Mouse (Mus musculus) small intestine, adult 2 months (tissue): ENCODE data around the gene Rp9.

Source experiments
- CTCF ChIP-seq: fragments of 200-500 bp; IDR thresholded peaks from 2 replicates; pipeline ENCODE4 v1.5.1; 2012; ENCODE audit warnings: low read depth, mild to moderate bottlenecking, control low read depth, inconsistent platforms, low read length, moderate library complexity, mixed read lengths; ENCODE audit not compliant: insufficient replicate concordance, insufficient read length; ENCODE audit errors: extremely low read depth
- POLR2A ChIP-seq: fragments of 200-500 bp; IDR thresholded peaks from 2 replicates; pipeline ENCODE4 v1.6.1; 2012; ENCODE audit warnings: low read depth, mild to moderate bottlenecking, control low read depth, inconsistent platforms, low read length, moderate library complexity

DNA sequence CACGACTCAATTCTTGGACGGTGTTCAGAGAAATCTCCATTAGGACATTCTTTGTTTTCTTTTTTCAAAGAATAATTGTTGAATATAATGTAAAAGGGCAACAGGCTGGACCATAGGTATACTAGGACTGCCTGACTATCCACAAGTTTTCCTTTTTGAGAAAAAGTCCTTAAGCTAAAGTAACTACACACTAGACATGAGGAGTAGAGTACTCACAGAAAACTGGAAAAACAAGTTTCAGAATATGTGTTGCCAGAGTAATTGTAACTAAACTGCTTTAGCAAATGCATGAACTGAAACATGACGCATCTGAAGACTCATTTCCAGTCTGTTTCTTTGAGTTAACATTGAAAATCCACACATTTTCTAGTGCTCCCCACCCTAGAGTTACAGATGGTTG, 64.1 kb downstream of the Rp9 start:
- TF ChIP-seq CTCF (no peak), POLR2A (no peak)
